Mouse (Mus musculus) MEL-GATA-1-ER (cell line): ENCODE data around the gene Arid2.
"Not testable (repeated sequence)": the region's sequence is repeated elsewhere in the genome, so short reads cannot be mapped to it uniquely, and the experiment has no call there.

Experiments used
- DNase-seq: peaks from one replicate; pipeline ENCODE4 v3.0.0-alpha.2; 2012; ENCODE audit warnings: low read depth; ENCODE audit errors: extremely low read depth

Gene Arid2

GRCm38 (mm10) chr15:96408717-96409121 is 121.4 kb downstream of the Arid2 start:
- no peak for DNase-seq

GRCm38 (mm10) chr15:96418161-96418560 is 130.8 kb downstream of the Arid2 start:
- DNase-seq, result no peak

GRCm38 (mm10) chr15:96419920-96420319 is 132.6 kb downstream of the Arid2 start:
- no peak for DNase-seq

- no peak for DNase-seq
Observed at GRCm38 (mm10) chr15:96434202-96434601, 146.9 kb downstream of the Arid2 start.

GRCm38 (mm10) chr15:96441480-96441879 is 154.2 kb downstream of the Arid2 start:
- not testable (repeated sequence) for DNase-seq

- no peak for DNase-seq
Observed at GRCm38 (mm10) chr15:96446785-96447184, 159.5 kb downstream of the Arid2 start.

GRCm38 (mm10) chr15:96448656-96449299 is 161.5 kb downstream of the Arid2 start:
- DNase-seq, result no peak

GRCm38 (mm10) chr15:96453346-96453745 is 166.0 kb downstream of the Arid2 start:
- DNase-seq, result no peak
